Mouse (Mus musculus) cerebellum, adult 2 months (tissue): Measurements from ENCODE around the gene Insl3.

Source experiments
- CTCF ChIP-seq: fragments of 200-500 bp; IDR thresholded peaks from 2 replicates; pipeline ENCODE4 v1.5.1; 2011; ENCODE audit warnings: low read depth, mild to moderate bottlenecking, control low read depth, low read length, moderate library complexity, borderline replicate concordance; ENCODE audit not compliant: insufficient read depth
- POLR2A ChIP-seq: fragments of 200-500 bp; IDR thresholded peaks from 2 replicates; pipeline ENCODE4 v1.6.1; 2011; ENCODE audit warnings: low read length, control low read depth, borderline replicate concordance; ENCODE audit not compliant: insufficient read depth

DNA sequence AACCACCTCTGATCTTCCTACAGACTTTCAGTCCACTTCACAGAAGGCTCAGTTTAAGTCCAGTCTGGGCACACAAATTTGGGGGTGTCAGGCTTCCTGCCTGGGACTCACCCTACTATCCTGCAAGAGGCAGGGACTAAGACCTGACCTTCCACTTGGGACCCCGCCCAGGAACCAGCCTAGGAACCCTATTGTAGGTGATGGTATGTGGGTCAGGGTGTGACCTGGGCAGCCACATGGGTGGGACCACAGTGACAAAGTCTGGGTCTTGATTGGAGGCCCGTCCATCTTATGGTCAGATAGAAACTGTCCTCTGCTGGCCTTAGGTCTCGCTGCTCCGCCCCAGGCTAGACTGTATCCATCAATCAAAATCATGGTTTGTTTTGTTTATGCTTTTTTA, 35.4 kb downstream of the Insl3 start:
- TF ChIP-seq POLR2A (no peak), CTCF (no peak)
